8 mouse cellular contexts compared by ENCODE assay signal in the genomic region with DNA sequence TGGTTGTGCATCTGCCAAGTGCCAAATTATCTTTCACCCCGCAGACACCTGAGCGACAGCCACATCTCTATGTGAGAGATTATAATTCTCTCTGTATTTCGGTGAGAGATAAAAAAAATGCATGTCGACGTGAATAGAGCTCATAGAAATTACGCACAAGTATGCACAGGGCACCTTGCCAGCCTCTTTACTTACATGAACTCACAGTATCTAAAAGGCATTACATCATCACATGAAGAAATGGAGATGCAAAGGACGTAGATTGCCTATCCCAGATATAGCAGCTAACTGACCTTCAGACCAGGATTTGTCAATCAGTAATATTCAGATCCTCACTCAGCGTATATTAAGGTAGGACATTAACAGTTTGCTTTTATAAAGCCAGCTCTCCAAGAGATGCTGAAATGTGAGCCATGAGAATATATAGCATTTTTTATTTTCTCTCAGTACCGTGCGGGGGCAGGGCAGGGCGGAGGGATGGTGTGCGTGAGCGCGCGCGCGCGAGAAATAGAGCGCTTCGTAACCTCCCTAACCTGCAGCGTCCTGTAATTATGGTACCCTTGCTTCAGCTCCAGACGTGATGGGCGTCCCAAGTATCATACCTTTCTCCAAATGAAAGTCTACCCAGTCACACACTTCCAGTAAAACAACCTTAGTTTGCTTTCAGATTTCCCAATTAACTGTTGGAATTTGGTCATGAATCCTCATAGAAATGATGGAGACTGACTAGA. TPM values are rescaled to one million over a fixed set of nuclear protein-coding genes. Genes with fewer than 3 reads are reported as not detected.
DNase-seq lines count a peak whose midpoint lies in the region; ATAC-seq and TF ChIP-seq lines count a peak whose summit lies in the region.

No protein-coding gene starts in this region.

- in situ Hi-C loops in ES-E14 (cut with MboI; ENCODE audit: low sequenced_read_pairs in 2 of 2, unreplicated experiment in 2 of 2): no loop called here

- peak overlapping the region; percentile 73 for H3K27ac ChIP-seq in heart, embryonic 13.5 days (replicated peaks)
- no peak overlapping the region for H3K27ac ChIP-seq in ES-E14 (ENCODE audit: insufficient read depth, low read depth, low read length, poor library complexity, severe bottlenecking)
- H3K27ac ChIP-seq in embryonic facial prominence, embryonic 12.5 days: peak overlapping the region; percentile 97
- H3K27ac ChIP-seq in intestine, embryonic 16.5 days (ENCODE audit: low read length): peak overlapping the region; percentile 25

- peak overlapping the region; percentile 52 for H3K4me3 ChIP-seq in heart, embryonic 13.5 days
- H3K4me3 ChIP-seq in ES-E14 (ENCODE audit: insufficient read depth in 1 of 2, low read depth in 1 of 2, low read length in 2 of 2, poor library complexity in 1 of 2, severe bottlenecking in 1 of 2): peak overlapping the region; percentile 35 to 57; a peak in 3 of 4 replicates
- peak overlapping the region; percentile 49 for H3K4me3 ChIP-seq in embryonic facial prominence, embryonic 12.5 days
- H3K4me3 ChIP-seq in intestine, embryonic 16.5 days (ENCODE audit: low read length): peak overlapping the region; percentile 49
- H3K4me3 ChIP-seq in megakaryocyte, embryonic 14.5 days (replicated peaks): peak overlapping the region; percentile 87

- WGBS in heart, embryonic 13.5 days: 18% methylated on average over 23 of the region's 23 CpGs
- 15% methylated on average over 23 of the region's 23 CpGs for WGBS in embryonic facial prominence, embryonic 12.5 days
- 10% methylated on average over 23 of the region's 23 CpGs for WGBS in intestine, embryonic 16.5 days

- H3K9ac ChIP-seq in heart, embryonic 13.5 days: peak overlapping the region; percentile 71
- H3K9ac ChIP-seq in ES-E14 (ENCODE audit: insufficient read depth, low read depth, low read length, poor library complexity, severe bottlenecking): no peak overlapping the region
- peak overlapping the region; percentile 47 for H3K9ac ChIP-seq in embryonic facial prominence, embryonic 12.5 days
- peak overlapping the region; percentile 10 for H3K9ac ChIP-seq in intestine, embryonic 16.5 days (ENCODE audit: low read depth, low read length)

- intact Hi-C loops in heart, postnatal 25 days (cut with DNase I): no loop called here

- no peaks in the 10 kb centered on the region for H3K36me3 ChIP-seq in heart, embryonic 13.5 days
- H3K36me3 ChIP-seq in ES-E14 (ENCODE audit: control insufficient read depth, insufficient read depth, low read length, poor library complexity, severe bottlenecking): no peaks in the 10 kb centered on the region
- H3K36me3 ChIP-seq in embryonic facial prominence, embryonic 12.5 days: no peaks in the 10 kb centered on the region
- no peaks in the 10 kb centered on the region for H3K36me3 ChIP-seq in intestine, embryonic 16.5 days (ENCODE audit: control insufficient read depth, insufficient read depth, low read length)
- no peaks in the 10 kb centered on the region for H3K36me3 ChIP-seq in megakaryocyte, embryonic 14.5 days (replicated peaks; ENCODE audit: low read length)

- no peaks in the 10 kb centered on the region for H3K9me3 ChIP-seq in heart, embryonic 13.5 days
- H3K9me3 ChIP-seq in ES-E14 (ENCODE audit: control insufficient read depth, insufficient read depth, low read depth, low read length): no peaks in the 10 kb centered on the region
- H3K9me3 ChIP-seq in embryonic facial prominence, embryonic 12.5 days: no peaks in the 10 kb centered on the region
- no peaks in the 10 kb centered on the region for H3K9me3 ChIP-seq in intestine, embryonic 16.5 days (ENCODE audit: control insufficient read depth, low read length)
- no peaks in the 10 kb centered on the region for H3K9me3 ChIP-seq in megakaryocyte, embryonic 14.5 days

- ATAC-seq in heart, embryonic 13.5 days (ENCODE audit: extremely low read depth, insufficient number of reproducible peaks, low FRiP score, low TSS enrichment): no peak
- ATAC-seq in embryonic facial prominence, embryonic 12.5 days (ENCODE audit: insufficient number of reproducible peaks, insufficient read depth, low FRiP score, low TSS enrichment): no peak
- ATAC-seq in intestine, embryonic 16.5 days: peak; percentile 56

- H3K4me1 ChIP-seq in heart, embryonic 13.5 days: peaks cover 20% of the 10 kb centered on the region
- no peaks in the 10 kb centered on the region for H3K4me1 ChIP-seq in ES-E14 (ENCODE audit: control insufficient read depth in 2 of 2, insufficient read depth in 2 of 2, low read length in 2 of 2, poor library complexity in 1 of 2)
- H3K4me1 ChIP-seq in embryonic facial prominence, embryonic 12.5 days: peaks cover 6% of the 10 kb centered on the region
- H3K4me1 ChIP-seq in intestine, embryonic 16.5 days (ENCODE audit: control insufficient read depth, insufficient read depth, low read length): peaks cover 8% of the 10 kb centered on the region
- H3K4me1 ChIP-seq in megakaryocyte, embryonic 14.5 days: peaks cover 27% of the 10 kb centered on the region

- peak overlapping the region; percentile 73 for H3K4me2 ChIP-seq in heart, embryonic 13.5 days
- peak overlapping the region; percentile 56 for H3K4me2 ChIP-seq in embryonic facial prominence, embryonic 12.5 days (replicated peaks)
- H3K4me2 ChIP-seq in intestine, embryonic 16.5 days (ENCODE audit: low read depth, low read length): peak overlapping the region; percentile 48

- H3K27me3 ChIP-seq in heart, embryonic 13.5 days (replicated peaks): peaks cover 82% of the 10 kb centered on the region
- H3K27me3 ChIP-seq in embryonic facial prominence, embryonic 12.5 days: peaks cover 5% of the 10 kb centered on the region; the same call in 1 of the 2 replicates
- H3K27me3 ChIP-seq in intestine, embryonic 16.5 days (replicated peaks; ENCODE audit: control insufficient read depth, insufficient read depth, low read length): no peaks in the 10 kb centered on the region
- H3K27me3 ChIP-seq in megakaryocyte, embryonic 14.5 days (replicated peaks): peaks cover 73% of the 10 kb centered on the region

- DNase-seq in heart, postnatal 25 days (ENCODE audit: low spot score): no peak
- DNase-seq in ES-E14 (ENCODE audit: low read depth, low spot score): no peak
- DNase-seq in thymus, postnatal 0 days (ENCODE audit: low spot score): peak; percentile 53
- no peak for DNase-seq in yolk sac, embryonic 10.5 days (ENCODE audit: low spot score)

TF ChIP-seq in ES-E14, 5 proteins besides CTCF, POLR2A, EP300 and RAD21 (continues in another document):
- TF ChIP-seq MAFK (IDR thresholded peaks at IDR 0.05; ENCODE audit: insufficient read depth, low read depth, low read length): no peak
- TF ChIP-seq ZC3H11A (IDR thresholded peaks at IDR 0.05; ENCODE audit: borderline replicate concordance, low read depth, low read length): no peak

RNA-seq across cellular contexts. Expression of gene Hist3h2ba, which starts 0.8 kb away (rescaled TPM):
- 14.4 and 14.9 TPM in 2 replicates for polyA plus RNA-seq in heart, embryonic 13.5 days (2015; fragmentation: Nextera tagmentation; extraction: Ambion mirVana)
- total RNA-seq in heart, postnatal 25 days (2021): 1 to 10 TPM; 1.8 to 2.3 TPM
- total RNA-seq in ES-E14 (2012; rRNA removed): 109 and 141 TPM in 2 replicates
- polyA plus RNA-seq in embryonic facial prominence, embryonic 12.5 days (2016; fragmentation: Nextera tagmentation; extraction: Ambion mirVana): 52.7 and 70.4 TPM in 2 replicates
- 34.7 and 40.9 TPM in 2 replicates for polyA plus RNA-seq in intestine, embryonic 16.5 days (2015; fragmentation: Nextera tagmentation; extraction: Ambion mirVana)
- 5.3 and 6.7 TPM in 2 replicates for polyA plus RNA-seq in megakaryocyte, embryonic 14.5 days (2012; ENCODE audit: insufficient read depth, low replicate concordance)
- polyA plus RNA-seq in thymus, postnatal 0 days (2015; fragmentation: Nextera tagmentation; extraction: Ambion mirVana): 50.8 and 57.5 TPM in 2 replicates

RNA-seq across cellular contexts. Expression of gene Hist3h2a, which starts 6.5 kb away (rescaled TPM):
- polyA plus RNA-seq in heart, embryonic 13.5 days (2015; fragmentation: Nextera tagmentation; extraction: Ambion mirVana): 26.4 and 28.5 TPM in 2 replicates
- total RNA-seq in heart, postnatal 25 days (2021): 10 to 100 TPM; 17.1 to 21.3 TPM
- 161 and 194 TPM in 2 replicates for total RNA-seq in ES-E14 (2012; rRNA removed)
- 36.3 and 40.0 TPM in 2 replicates for polyA plus RNA-seq in embryonic facial prominence, embryonic 12.5 days (2016; fragmentation: Nextera tagmentation; extraction: Ambion mirVana)
- polyA plus RNA-seq in intestine, embryonic 16.5 days (2015; fragmentation: Nextera tagmentation; extraction: Ambion mirVana): 28.5 and 31.6 TPM in 2 replicates
- 16.9 TPM in 1 of 2 replicates, not detected in the other for polyA plus RNA-seq in megakaryocyte, embryonic 14.5 days (2012; ENCODE audit: insufficient read depth, low replicate concordance)
- 52.3 and 52.8 TPM in 2 replicates for polyA plus RNA-seq in thymus, postnatal 0 days (2015; fragmentation: Nextera tagmentation; extraction: Ambion mirVana)

RNA-seq across cellular contexts. Expression of gene Trim17, which starts 6.5 kb away (rescaled TPM):
- 0.43 and 0.76 TPM in 2 replicates for polyA plus RNA-seq in heart, embryonic 13.5 days (2015; fragmentation: Nextera tagmentation; extraction: Ambion mirVana)
- under 1 TPM; 0.10 to 0.17 TPM for total RNA-seq in heart, postnatal 25 days (2021)
- 0.40 and 0.74 TPM in 2 replicates for total RNA-seq in ES-E14 (2012; rRNA removed)
- 0.51 and 0.55 TPM in 2 replicates for polyA plus RNA-seq in embryonic facial prominence, embryonic 12.5 days (2016; fragmentation: Nextera tagmentation; extraction: Ambion mirVana)
- polyA plus RNA-seq in intestine, embryonic 16.5 days (2015; fragmentation: Nextera tagmentation; extraction: Ambion mirVana): 0.15 and 0.35 TPM in 2 replicates
- 11.3 and 13.8 TPM in 2 replicates for polyA plus RNA-seq in megakaryocyte, embryonic 14.5 days (2012; ENCODE audit: insufficient read depth, low replicate concordance)
- 0.29 and 0.44 TPM in 2 replicates for polyA plus RNA-seq in thymus, postnatal 0 days (2015; fragmentation: Nextera tagmentation; extraction: Ambion mirVana)

RNA-seq across cellular contexts. Expression of gene Rnf187, which starts 9.2 kb away (rescaled TPM):
- polyA plus RNA-seq in heart, embryonic 13.5 days (2015; fragmentation: Nextera tagmentation; extraction: Ambion mirVana): 151 and 166 TPM in 2 replicates
- 100 to 1,000 TPM; 163 to 167 TPM for total RNA-seq in heart, postnatal 25 days (2021)
- total RNA-seq in ES-E14 (2012; rRNA removed): 104 and 115 TPM in 2 replicates
- polyA plus RNA-seq in embryonic facial prominence, embryonic 12.5 days (2016; fragmentation: Nextera tagmentation; extraction: Ambion mirVana): 366 and 374 TPM in 2 replicates
- 131 and 138 TPM in 2 replicates for polyA plus RNA-seq in intestine, embryonic 16.5 days (2015; fragmentation: Nextera tagmentation; extraction: Ambion mirVana)
- polyA plus RNA-seq in megakaryocyte, embryonic 14.5 days (2012; ENCODE audit: insufficient read depth, low replicate concordance): 271 and 450 TPM in 2 replicates
- polyA plus RNA-seq in thymus, postnatal 0 days (2015; fragmentation: Nextera tagmentation; extraction: Ambion mirVana): 245 and 268 TPM in 2 replicates

RNA-seq across cellular contexts. Expression of gene Trim11, which starts 29.9 kb away (rescaled TPM):
- 25.6 and 28.2 TPM in 2 replicates for polyA plus RNA-seq in heart, embryonic 13.5 days (2015; fragmentation: Nextera tagmentation; extraction: Ambion mirVana)
- 10 to 100 TPM; 14.8 to 15.5 TPM for total RNA-seq in heart, postnatal 25 days (2021)
- 29.6 and 47.4 TPM in 2 replicates for total RNA-seq in ES-E14 (2012; rRNA removed)
- polyA plus RNA-seq in embryonic facial prominence, embryonic 12.5 days (2016; fragmentation: Nextera tagmentation; extraction: Ambion mirVana): 22.7 and 23.3 TPM in 2 replicates
- polyA plus RNA-seq in intestine, embryonic 16.5 days (2015; fragmentation: Nextera tagmentation; extraction: Ambion mirVana): 17.0 and 17.5 TPM in 2 replicates
- polyA plus RNA-seq in megakaryocyte, embryonic 14.5 days (2012; ENCODE audit: insufficient read depth, low replicate concordance): 12.8 and 20.1 TPM in 2 replicates
- polyA plus RNA-seq in thymus, postnatal 0 days (2015; fragmentation: Nextera tagmentation; extraction: Ambion mirVana): 49.6 and 54.0 TPM in 2 replicates
